Mouse (Mus musculus) layer of hippocampus, postnatal 14 days (tissue): Measurements from ENCODE around the gene Polr1a. TPM values are rescaled to one million over a fixed set of nuclear protein-coding genes. Genes with fewer than 3 reads are reported as not detected.
"Not testable (repeated sequence)": the region's sequence is repeated elsewhere in the genome, so short reads cannot be mapped to it uniquely, and the experiment has no call there.

Source experiments
- DNase-seq, 2 experiments: peaks; one replicate each; pipeline ENCODE4 v3.0.0; 2021 to 2022; ENCODE audit warnings: low spot score in 2 of 2, mixed read lengths in 1 of 2
- long read RNA-seq, 2 experiments: library from polyadenylated mRNA; stranded (forward); transcript quantifications; one replicate each; pipeline ENCODE4 v2.0.0; 2021
- total RNA-seq, 2 experiments: library from RNA; stranded (reverse); gene quantifications; 2 replicates each; pipeline ENCODE4 v1.2.3; 2021

The Polr1a gene
- total RNA-seq = 10 to 100 TPM; 32.2 to 37.3 TPM
- long read RNA-seq, experiment 1, full-length matches to known transcripts = 1 of 11 reads
- long read RNA-seq, experiment 1, partial matches to known transcripts = 3 of 11 reads
- long read RNA-seq, experiment 1, other reads (novel, unspliced or antisense) = 7 of 11 reads
- long read RNA-seq, experiment 2, partial matches to known transcripts = 2 of 5 reads
- long read RNA-seq, experiment 2, other reads (novel, unspliced or antisense) = 3 of 5 reads

- peak; percentile 94 to 98 for DNase-seq
Measured at GRCm38 (mm10) chr6:71908481-71909381, at the start of gene Polr1a, which contains the start of gene Ptcd3. Polr1a (plus strand) TSS chr6:71909053. Ptcd3 (minus strand) TSS chr6:71908750.

- DNase-seq = peak in 1 of 2 experiments; percentile 13
Measured at GRCm38 (mm10) chr6:71867751-71868150, 41.1 kb upstream of the Polr1a start.

- no peak for DNase-seq
Measured at GRCm38 (mm10) chr6:71868809-71869208, 40.0 kb upstream of the Polr1a start.

GRCm38 (mm10) chr6:71871396-71871795 lies 37.5 kb upstream of the Polr1a start:
- DNase-seq = no peak

- no peak for DNase-seq
Measured at GRCm38 (mm10) chr6:71877965-71878760, 30.7 kb upstream of the Polr1a start.

GRCm38 (mm10) chr6:71893263-71893662 lies 15.6 kb upstream of the Polr1a start:
- no peak for DNase-seq

- no peak for DNase-seq
Measured at GRCm38 (mm10) chr6:71907702-71908235, 1.1 kb upstream of the Polr1a start.

GRCm38 (mm10) chr6:71909384-71909783 lies 531 bp downstream of the Polr1a start:
- peak in 1 of 2 experiments; percentile 16 for DNase-seq

- DNase-seq = no peak
Measured at GRCm38 (mm10) chr6:71909840-71910239, 987 bp downstream of the Polr1a start.

- DNase-seq = no peak
Measured at GRCm38 (mm10) chr6:71911686-71912450, 3.0 kb downstream of the Polr1a start.

- DNase-seq = no peak
Measured at GRCm38 (mm10) chr6:71920752-71921151, 11.9 kb downstream of the Polr1a start.

- not testable (repeated sequence) for DNase-seq
Measured at GRCm38 (mm10) chr6:71925233-71925632, 16.4 kb downstream of the Polr1a start.

GRCm38 (mm10) chr6:71927911-71928310 lies 19.1 kb downstream of the Polr1a start:
- peak; percentile 61 to 74 for DNase-seq

- no peak for DNase-seq
Measured at GRCm38 (mm10) chr6:71930053-71930452, 21.2 kb downstream of the Polr1a start.

GRCm38 (mm10) chr6:71930830-71931437 lies 22.1 kb downstream of the Polr1a start:
- no peak for DNase-seq

- no peak for DNase-seq
Measured at GRCm38 (mm10) chr6:71932347-71932746, 23.5 kb downstream of the Polr1a start.

- peak in 1 of 2 experiments; percentile 37 for DNase-seq
Measured at GRCm38 (mm10) chr6:71934081-71934556, 25.3 kb downstream of the Polr1a start.

GRCm38 (mm10) chr6:71935737-71936136 lies 26.9 kb downstream of the Polr1a start:
- no peak for DNase-seq

- DNase-seq = no peak
Measured at GRCm38 (mm10) chr6:71940912-71941311, 32.1 kb downstream of the Polr1a start.

GRCm38 (mm10) chr6:71945101-71945500 lies 36.2 kb downstream of the Polr1a start:
- DNase-seq = peak in 1 of 2 experiments; percentile 33
